Mouse (Mus musculus): ENCODE data around the gene Acod1. TPM values are rescaled to one million over a fixed set of nuclear protein-coding genes. Genes with fewer than 3 reads are reported as not detected.

The Acod1 gene
- total and polyA plus RNA-seq, 3 experiments: 0.09 to 1.6 (median 0.16) TPM

DNA sequence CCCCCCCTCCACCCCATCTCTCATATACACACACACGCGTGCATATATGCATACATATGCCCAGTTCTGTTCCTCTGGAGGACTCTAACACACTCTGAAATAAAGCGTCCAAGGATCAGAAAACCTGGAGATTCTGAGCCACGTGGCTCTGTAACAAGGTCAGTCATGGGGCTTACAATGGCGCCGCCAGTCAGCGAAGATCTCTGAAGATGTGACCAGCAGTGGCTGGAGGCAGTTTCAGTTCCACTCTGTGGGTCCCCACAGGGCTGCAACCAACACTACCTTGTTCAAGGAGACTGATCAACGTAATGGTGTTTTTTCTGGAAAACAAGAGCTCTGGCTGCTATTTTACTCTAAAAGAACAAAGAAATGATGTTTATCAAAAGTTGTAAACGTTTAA lies 12.7 kb upstream of the Acod1 start (continued):
- TF ChIP-seq NRF1 (IDR thresholded peaks at IDR 0.05; ENCODE audit: low read depth, low read length): peak; percentile 34; the same call in 1 of the 2 replicates
- peak; percentile 69 for TF ChIP-seq NELFE (IDR thresholded peaks at IDR 0.05; ENCODE audit: low read depth, low read length)
- peak; percentile 99 for TF ChIP-seq IRF4 (IDR thresholded peaks at IDR 0.05; ENCODE audit: low read depth, low read length)
- 0 out of 2 replicates have a peak, but pooled peaks have one; percentile 47 for TF ChIP-seq TBP (conservative IDR thresholded peaks at IDR 0.05; ENCODE audit: low read depth, low read length)
- TF ChIP-seq CHD2 (IDR thresholded peaks at IDR 0.05; ENCODE audit: low read length): peak; percentile 73
- peak; percentile 95 for TF ChIP-seq CHD1 (IDR thresholded peaks at IDR 0.05; ENCODE audit: low read depth, low read length)
- TF ChIP-seq MXI1 (IDR thresholded peaks at IDR 0.05; ENCODE audit: low read depth, low read length): peak; percentile 94

DNA sequence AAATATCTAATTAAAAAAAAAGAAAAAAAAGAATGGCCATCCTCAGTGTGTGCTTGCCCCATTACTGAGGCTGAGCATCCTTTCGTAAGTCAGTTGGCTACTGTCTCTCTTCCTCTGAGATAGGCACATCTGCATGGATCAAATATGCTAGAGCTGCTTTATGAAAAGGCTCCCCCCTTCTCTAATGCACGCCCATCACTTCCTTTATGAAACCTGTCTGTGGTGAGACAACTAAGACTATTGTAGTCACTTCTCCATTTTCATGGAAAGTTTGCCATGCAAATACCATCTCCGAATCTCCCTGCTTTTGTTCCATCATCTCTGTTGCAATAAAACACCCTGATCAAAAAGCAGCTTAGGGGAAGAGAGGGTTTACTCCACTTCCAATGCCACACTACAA lies 9.8 kb upstream of the Acod1 start:
- Histone ChIP-seq H3K27ac (ENCODE audit: insufficient read depth, low read depth) (no peak overlapping the region), H3K9me3 (replicated peaks; ENCODE audit: low read length) (no peaks in the 10 kb centered on the region), H3K36me3 (replicated peaks in 1 of 2; ENCODE audit: control insufficient read depth in 1 of 2, insufficient read depth in 1 of 2, low read length in 1 of 2) (peaks cover 0 to 1% of the 10 kb centered on the region in 2 experiments), H3K79me2 (replicated peaks; ENCODE audit: control insufficient read depth, extremely low read depth, insufficient read depth, poor library complexity, severe bottlenecking) (peaks cover 3% of the 10 kb centered on the region), H3K4me3 (replicated peaks in 1 of 3; ENCODE audit: low read depth in 2 of 3, low read length in 2 of 3, poor library complexity in 1 of 3) (no peak overlapping the region), H3K27me3 (replicated peaks) (no peaks in the 10 kb centered on the region), H3K4me2 (ENCODE audit: insufficient read depth, low read depth, poor library complexity, severe bottlenecking) (peak overlapping the region; percentile 47), H3K9ac (ENCODE audit: insufficient read depth, low read depth) (no peak overlapping the region; the same call in 1 of the 2 replicates), H3K4me1 (ENCODE audit: control insufficient read depth in 1 of 2, insufficient read depth in 2 of 2) (peaks cover 25 to 59% of the 10 kb centered on the region in 2 experiments; a peak in 3 of 4 replicates)
- in situ Hi-C loops (cut with MboI; ENCODE audit: low pct_ligation_motif_present, low pct_unique_long_range_greater_than_20kb, low sequenced_read_pairs): no loop called here
- DNase-seq (ENCODE audit: extremely low read depth): peak; percentile 96
- dilution Hi-C loops (cut with MboI; ENCODE audit: extremely low pct_ligation_motif_present, extremely low pct_unique_long_range_greater_than_20kb, low sequenced_read_pairs): no loop called here
- TF ChIP-seq RCOR1 (conservative IDR thresholded peaks at IDR 0.05; ENCODE audit: low read depth, low read length) (peak; percentile 98), MYC (IDR thresholded peaks at IDR 0.05; ENCODE audit: low read depth, low read length) (peak; percentile 79), HCFC1 (IDR thresholded peaks at IDR 0.05; ENCODE audit: low read depth, low read length) (peak; percentile 24; the same call in 1 of the 2 replicates), JUN (IDR thresholded peaks at IDR 0.05; ENCODE audit: insufficient read depth, low read depth, low read length) (peak; percentile 80), USF2 (conservative IDR thresholded peaks at IDR 0.05; ENCODE audit: low read depth, low read length) (no peak), ETS1 (conservative IDR thresholded peaks at IDR 0.05; ENCODE audit: low read depth, low read length) (peak; percentile 94), PAX5 (IDR thresholded peaks at IDR 0.05; ENCODE audit: low read length) (no peak), TBP (conservative IDR thresholded peaks at IDR 0.05; ENCODE audit: low read depth, low read length) (no peak; the same call in 1 of the 2 replicates), KAT2A (IDR thresholded peaks at IDR 0.05; ENCODE audit: insufficient replicate concordance, low read length) (0 out of 2 replicates have a peak, but pooled peaks have one; percentile 42), MAX (IDR thresholded peaks at IDR 0.05; ENCODE audit: low read length) (peak; percentile 58; the same call in 1 of the 2 replicates), ZMIZ1 (IDR thresholded peaks at IDR 0.05; ENCODE audit: low read depth, low read length) (peak; percentile 43), POLR2AphosphoS2 (IDR thresholded peaks at IDR 0.05; ENCODE audit: low read depth, low read length) (no peak), ZNF384 (IDR thresholded peaks at IDR 0.05; ENCODE audit: low read depth, low read length) (peak; percentile 64), RAD21 (IDR thresholded peaks at IDR 0.05; ENCODE audit: low read depth, low read length) (no peak; the same call in 1 of the 2 replicates), UBTF (IDR thresholded peaks at IDR 0.05; ENCODE audit: low read depth, low read length) (no peak), POLR2A (IDR thresholded peaks at IDR 0.05; ENCODE audit: low read depth, low read length) (no peak; the same call in 1 of the 2 replicates), SIN3A (IDR thresholded peaks at IDR 0.05; ENCODE audit: low read length) (peak; percentile 88), EP300 (IDR thresholded peaks at IDR 0.05; ENCODE audit: low read length) (peak; percentile 100), JUND (conservative IDR thresholded peaks at IDR 0.05; ENCODE audit: low read depth, low read length) (peak; percentile 86), ZC3H11A (IDR thresholded peaks at IDR 0.05; ENCODE audit: low read depth, low read length) (no peak), TCF12 (IDR thresholded peaks at IDR 0.05; ENCODE audit: low read depth, low read length) (peak; percentile 92), IRF4 (IDR thresholded peaks at IDR 0.05; ENCODE audit: low read depth, low read length) (peak; percentile 100), NRF1 (IDR thresholded peaks at IDR 0.05; ENCODE audit: low read depth, low read length) (no peak), BHLHE40 (IDR thresholded peaks at IDR 0.05; ENCODE audit: low read depth, low read length) (peak; percentile 93), MEF2A (IDR thresholded peaks at IDR 0.05; ENCODE audit: borderline replicate concordance, low read depth, low read length) (peak; percentile 93), MXI1 (IDR thresholded peaks at IDR 0.05; ENCODE audit: low read depth, low read length) (no peak), SMC3 (IDR thresholded peaks at IDR 0.05; ENCODE audit: low read depth, low read length) (no peak), E2F4 (IDR thresholded peaks at IDR 0.05; ENCODE audit: insufficient replicate concordance, low read depth, low read length) (no peak), MAZ (IDR thresholded peaks at IDR 0.05; ENCODE audit: low read depth, low read length) (peak; percentile 96), CHD2 (IDR thresholded peaks at IDR 0.05; ENCODE audit: low read length) (peak; percentile 92), NELFE (IDR thresholded peaks at IDR 0.05; ENCODE audit: low read depth, low read length) (no peak; the same call in 1 of the 2 replicates), CHD1 (IDR thresholded peaks at IDR 0.05; ENCODE audit: low read depth, low read length) (0 out of 2 replicates have a peak, but pooled peaks have one; percentile 40), USF1 (IDR thresholded peaks at IDR 0.05; ENCODE audit: low read depth, low read length) (no peak), ZKSCAN1 (IDR thresholded peaks at IDR 0.05; ENCODE audit: borderline replicate concordance, low read depth, low read length) (no peak), CTCF (conservative IDR thresholded peaks at IDR 0.05 in 1 of 2, IDR thresholded peaks at IDR 0.05 in 1 of 2; ENCODE audit: low read depth in 2 of 2, low read length in 2 of 2) (no peak), GABPA (IDR thresholded peaks at IDR 0.05; ENCODE audit: insufficient replicate concordance, low read depth, low read length) (no peak)

Data from CH12.LX (cell line).